Mouse (Mus musculus): ENCODE results near the gene Ndufa6.
A peak's percentile ranks its signal among the peaks of the same experiment; 100 is the strongest.
"Not testable (repeated sequence)": the region's sequence is repeated elsewhere in the genome, so short reads cannot be mapped to it uniquely, and the experiment has no call there.

The Ndufa6 gene

GRCm38 (mm10) chr15:82364561-82364960, 10.4 kb upstream of the Ndufa6 start:
- not testable (repeated sequence) for DNase-seq (ENCODE audit: low spot score)

GRCm38 (mm10) chr15:82363801-82364200, 9.7 kb upstream of the Ndufa6 start:
- DNase-seq (ENCODE audit: low spot score), result not testable (repeated sequence)

- no peak for DNase-seq (ENCODE audit: low spot score)
Measured at GRCm38 (mm10) chr15:82362234-82362633, 8.1 kb upstream of the Ndufa6 start.

GRCm38 (mm10) chr15:82361459-82362018, 7.4 kb upstream of the Ndufa6 start:
- DNase-seq (ENCODE audit: low spot score), result no peak

GRCm38 (mm10) chr15:82358431-82359260, 4.5 kb upstream of the Ndufa6 start:
- DNase-seq (ENCODE audit: low spot score), result no peak

- no peak for DNase-seq (ENCODE audit: low spot score)
Measured at GRCm38 (mm10) chr15:82353745-82354113, 393 bp downstream of the Ndufa6 start.

- DNase-seq (ENCODE audit: low spot score), result no peak
Measured at GRCm38 (mm10) chr15:82353078-82353744, 911 bp downstream of the Ndufa6 start.

GRCm38 (mm10) chr15:82351480-82351879, 2.6 kb downstream of the Ndufa6 start:
- DNase-seq (ENCODE audit: low spot score), result no peak

- DNase-seq (ENCODE audit: low spot score), result no peak
Measured at GRCm38 (mm10) chr15:82350349-82350748, 3.8 kb downstream of the Ndufa6 start.

GRCm38 (mm10) chr15:82348999-82349341, 5.2 kb downstream of the Ndufa6 start:
- DNase-seq (ENCODE audit: low spot score), result no peak

- DNase-seq (ENCODE audit: low spot score), result no peak
Measured at GRCm38 (mm10) chr15:82348258-82348998, 5.7 kb downstream of the Ndufa6 start.

GRCm38 (mm10) chr15:82347852-82348251, 6.3 kb downstream of the Ndufa6 start:
- no peak for DNase-seq (ENCODE audit: low spot score)

- no peak for DNase-seq (ENCODE audit: low spot score)
Measured at GRCm38 (mm10) chr15:82347303-82347676, 6.8 kb downstream of the Ndufa6 start.

GRCm38 (mm10) chr15:82346580-82347302, 7.4 kb downstream of the Ndufa6 start:
- no peak for DNase-seq (ENCODE audit: low spot score)

- peak; percentile 94 for DNase-seq (ENCODE audit: low spot score)
Measured at GRCm38 (mm10) chr15:82345820-82346470, 8.2 kb downstream of the Ndufa6 start.

- DNase-seq (ENCODE audit: low spot score), result no peak
Measured at GRCm38 (mm10) chr15:82344971-82345370, 9.2 kb downstream of the Ndufa6 start.

- no peak for DNase-seq (ENCODE audit: low spot score)
Measured at GRCm38 (mm10) chr15:82343368-82344287, 10.5 kb downstream of the Ndufa6 start.

- DNase-seq (ENCODE audit: low spot score), result no peak
Measured at GRCm38 (mm10) chr15:82342543-82342935, 11.6 kb downstream of the Ndufa6 start.

GRCm38 (mm10) chr15:82341675-82342542, 12.2 kb downstream of the Ndufa6 start:
- DNase-seq (ENCODE audit: low spot score), result no peak

Data from ovary, postnatal 14 days (tissue).